Mouse (Mus musculus) megakaryocyte progenitor cell, adult 5-6 weeks (primary cell): ENCODE measurements around the gene Mreg. TPM values are rescaled to one million over a fixed set of nuclear protein-coding genes. Genes with fewer than 3 reads are reported as not detected.

Experiments used
- ATAC-seq: replicated peaks from 2 replicates; pipeline ENCODE4 v1.8.0; 2016; ENCODE audit warnings: mild to moderate bottlenecking, moderate TSS enrichment, inconsistent platforms; ENCODE audit not compliant: poor library complexity
- total RNA-seq, 2 experiments: library from RNA; stranded (forward) in 1 of 2; stranded (reverse) in 1 of 2; fragments of 157-497, 149-512 nt in 1 of 2; fragments of 200-1000 nt in 1 of 2; gene quantifications; 2 replicates each; pipeline versions ENCODE4 v1.2.3 to v1.2.4; 2015 to 2017

The Mreg gene
- total RNA-seq, 2 experiments from 2014 or later = 1.3 to 2.5 TPM

DNA sequence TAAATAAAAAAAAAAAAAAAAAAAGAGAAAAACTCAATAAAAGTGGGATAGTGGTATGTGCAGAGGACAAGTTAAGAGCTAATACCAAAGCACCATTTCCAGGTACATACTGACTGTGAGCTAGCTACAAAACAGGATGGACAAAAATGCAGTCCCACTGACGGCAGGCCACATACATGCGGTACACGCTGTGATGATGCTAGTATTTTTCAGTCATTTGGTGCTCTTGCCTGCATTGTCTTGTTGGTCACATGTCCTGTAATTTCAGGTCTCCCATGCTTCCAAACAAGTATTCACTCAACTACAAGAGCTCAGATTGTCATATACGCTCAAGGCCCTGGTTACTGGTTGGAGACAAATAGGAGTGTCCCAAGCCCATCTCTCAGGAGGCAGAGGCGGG, 15.4 kb upstream of the Mreg start:
- ATAC-seq = no peak

DNA sequence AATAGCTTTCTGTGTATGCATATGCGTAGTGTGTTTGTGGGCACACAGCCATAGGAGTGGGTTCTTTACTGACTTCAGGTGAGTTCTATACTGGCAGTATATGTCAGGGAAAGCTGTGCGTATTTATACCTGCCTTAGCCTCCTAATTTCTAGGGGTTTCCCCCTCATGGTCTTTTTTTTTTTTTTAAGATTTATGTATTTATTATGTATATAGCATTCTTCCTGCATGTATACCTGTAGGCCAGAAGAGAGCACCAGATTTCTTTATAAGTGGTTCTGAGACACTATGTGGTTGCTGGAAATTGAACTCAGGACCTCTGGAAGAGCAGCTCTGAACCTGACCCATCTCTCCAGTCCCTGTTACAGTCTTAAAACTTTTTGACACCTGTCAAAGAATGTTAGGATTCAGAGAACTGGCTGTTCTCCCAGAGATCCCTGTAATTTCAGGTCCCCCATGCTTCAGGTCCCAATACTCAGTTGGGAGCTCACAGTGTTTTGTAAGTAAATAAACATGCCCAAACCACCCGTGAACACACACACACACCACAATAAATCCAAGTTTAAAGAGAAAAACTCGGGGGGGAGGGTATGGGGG, 14.9 kb upstream of the Mreg start:
- ATAC-seq = no peak

DNA sequence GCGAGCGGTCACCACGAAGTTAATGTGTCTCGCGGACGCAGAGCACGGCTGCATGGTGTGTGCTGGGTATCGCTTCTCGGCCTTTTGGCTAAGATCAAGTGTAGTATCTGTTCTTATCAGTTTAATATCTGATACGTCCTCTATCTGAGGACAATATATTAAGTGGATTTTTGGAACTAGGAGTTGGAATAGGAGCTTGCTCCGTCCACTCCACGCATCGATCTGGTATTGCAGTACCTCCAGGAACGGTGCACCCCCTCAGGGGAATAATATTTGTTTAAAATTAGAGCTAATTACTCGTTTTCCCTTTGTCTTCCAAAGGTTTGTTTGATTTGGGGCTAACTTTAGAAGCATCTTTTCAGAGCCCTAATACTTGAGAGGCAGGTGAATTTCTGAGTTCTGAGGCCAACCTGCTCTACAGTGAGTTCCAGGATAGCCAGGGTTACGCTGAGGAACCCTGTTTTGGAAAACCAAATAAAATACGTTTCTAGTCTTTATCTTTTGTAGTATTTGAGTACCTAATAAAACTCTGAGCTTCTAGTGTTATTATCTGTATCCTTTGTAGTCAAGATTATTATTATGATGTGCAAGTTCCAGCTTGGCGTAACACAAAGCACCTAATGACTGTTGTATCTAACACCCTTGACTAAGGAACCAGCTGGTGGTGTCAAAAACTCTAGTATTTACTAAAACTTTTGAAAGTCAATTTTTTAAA, 14.2 kb upstream of the Mreg start:
- peak; percentile 67 for ATAC-seq

DNA sequence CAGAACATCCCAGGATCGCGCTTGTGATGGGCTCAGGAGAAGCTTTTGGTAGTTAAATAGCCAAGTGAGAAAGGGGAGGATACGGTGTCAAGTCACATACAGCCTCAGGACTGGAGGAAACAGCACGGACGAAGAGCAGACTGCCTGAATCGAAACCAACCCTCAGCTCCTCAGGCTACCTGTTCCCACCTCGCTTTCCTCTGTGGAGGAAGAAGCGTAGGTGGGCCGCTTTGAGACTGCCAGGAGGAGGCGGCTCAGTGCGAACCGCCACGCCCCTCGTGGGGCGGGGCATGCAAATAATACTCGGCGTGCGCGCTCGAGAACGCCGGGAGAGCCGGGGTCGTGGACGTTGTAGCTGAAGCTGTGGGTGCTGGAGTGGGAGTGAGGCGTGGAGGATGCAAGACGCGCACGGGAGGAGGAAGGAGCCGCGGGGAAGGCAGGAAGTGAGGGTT, 13.6 kb upstream of the Mreg start:
- ATAC-seq = peak; percentile 75

DNA sequence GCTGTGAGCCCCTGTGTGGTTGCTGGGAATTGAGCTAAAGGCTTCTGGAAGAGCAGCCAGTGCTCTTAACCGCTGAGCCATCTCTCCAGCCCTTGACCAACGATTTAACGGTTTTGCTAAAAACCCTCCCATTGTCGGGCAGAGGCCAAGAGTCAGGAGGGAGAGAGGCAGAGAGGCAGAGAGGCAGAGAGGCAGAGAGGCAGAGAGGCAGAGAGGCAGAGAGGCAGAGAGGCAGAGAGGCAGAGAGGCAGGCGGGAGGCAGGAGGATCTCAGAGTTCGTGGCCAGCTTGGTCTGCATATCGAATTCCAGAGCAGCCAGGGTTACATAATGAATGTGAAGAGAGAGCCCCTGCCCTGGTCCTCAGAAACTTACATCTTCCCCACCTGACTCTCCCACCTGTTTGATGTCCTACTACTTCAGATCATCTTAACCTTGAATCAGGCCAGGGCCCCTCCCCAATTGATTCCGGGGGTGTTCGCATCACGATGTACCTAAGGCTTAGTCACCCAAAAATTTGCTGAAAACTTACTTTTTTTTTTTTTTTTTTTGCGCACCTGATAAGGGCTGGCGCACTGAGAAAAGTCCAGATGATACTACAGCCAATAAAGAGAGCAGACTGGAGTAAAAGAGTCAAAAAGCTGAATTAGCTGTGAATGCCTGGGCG, 13.1 kb upstream of the Mreg start:
- no peak for ATAC-seq

DNA sequence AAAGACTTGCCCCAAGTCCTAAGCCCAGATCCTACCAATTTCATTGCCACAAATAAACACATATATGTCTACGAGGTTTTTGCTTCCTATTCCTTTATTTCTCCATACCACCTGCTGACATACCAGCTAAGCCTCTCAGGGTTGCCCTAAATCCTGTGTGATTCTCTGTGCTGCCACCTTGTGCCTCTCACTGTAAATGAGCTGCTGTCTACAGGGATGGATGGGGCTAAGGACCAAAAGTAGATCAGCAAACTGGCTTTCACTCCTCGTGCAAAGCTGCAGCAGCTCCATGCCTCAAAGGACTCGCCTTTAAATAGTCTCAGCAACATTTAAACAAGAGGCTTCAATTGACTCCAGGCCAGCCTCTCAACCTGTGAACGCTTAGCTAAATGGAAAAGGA, 7.9 kb upstream of the Mreg start:
- ATAC-seq = peak; percentile 88

DNA sequence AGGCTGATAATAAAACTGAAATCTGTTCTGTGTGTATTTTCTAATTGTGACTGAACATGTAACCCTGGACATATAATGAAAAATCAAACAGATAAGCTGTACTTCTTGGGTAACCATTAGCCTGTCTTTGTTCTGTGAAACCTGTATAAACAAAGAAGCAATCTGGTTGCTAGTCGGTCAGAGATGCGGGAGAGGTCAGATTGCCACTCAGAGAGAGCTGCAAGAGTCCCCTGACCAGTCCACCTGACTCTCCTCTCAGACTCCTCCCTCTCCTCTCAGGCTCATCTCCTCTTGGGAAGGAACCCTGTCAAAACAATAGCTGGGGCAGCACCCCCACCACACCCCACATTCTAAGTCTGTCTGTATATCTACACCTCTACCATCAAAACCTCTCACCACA, 7.0 kb upstream of the Mreg start:
- no peak for ATAC-seq

DNA sequence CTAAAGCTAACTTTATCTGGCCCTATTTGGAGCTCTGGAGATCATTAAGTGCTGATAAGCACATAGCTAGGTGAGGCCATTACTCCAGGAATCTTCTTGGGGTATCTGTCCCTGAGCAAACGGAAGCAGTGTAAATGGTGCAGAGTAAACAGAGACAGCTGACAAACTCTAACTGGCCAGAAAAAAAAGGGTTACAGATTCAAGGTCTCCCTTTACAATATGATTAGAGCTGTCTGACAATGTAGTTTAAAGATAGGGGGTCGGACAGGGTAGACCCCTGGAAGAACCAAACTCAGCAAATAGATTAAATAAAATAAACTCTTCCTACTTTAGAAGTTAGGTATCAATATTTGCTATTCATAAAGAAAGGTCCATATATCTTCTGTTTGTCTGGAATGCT, 6.5 kb upstream of the Mreg start:
- ATAC-seq = no peak

DNA sequence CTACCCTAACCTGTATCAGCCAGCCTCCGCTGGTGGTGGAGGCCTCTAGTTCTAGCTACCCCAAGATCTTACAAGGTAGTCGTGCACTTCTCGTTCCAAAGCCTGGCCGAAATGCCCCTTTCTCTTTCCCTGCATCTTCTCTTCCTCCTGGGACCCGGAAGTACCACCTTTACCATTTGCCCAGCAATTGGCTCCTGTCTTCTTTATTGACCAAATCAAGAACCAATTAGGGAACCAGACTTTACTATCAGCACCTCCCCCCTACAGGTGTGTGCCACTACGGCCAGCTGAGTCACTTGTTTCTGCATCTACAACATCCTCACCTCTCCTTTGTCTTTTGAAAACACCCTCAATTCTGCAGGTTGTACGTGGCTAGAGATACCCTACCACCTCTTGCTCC, 4.7 kb upstream of the Mreg start:
- no peak for ATAC-seq

DNA sequence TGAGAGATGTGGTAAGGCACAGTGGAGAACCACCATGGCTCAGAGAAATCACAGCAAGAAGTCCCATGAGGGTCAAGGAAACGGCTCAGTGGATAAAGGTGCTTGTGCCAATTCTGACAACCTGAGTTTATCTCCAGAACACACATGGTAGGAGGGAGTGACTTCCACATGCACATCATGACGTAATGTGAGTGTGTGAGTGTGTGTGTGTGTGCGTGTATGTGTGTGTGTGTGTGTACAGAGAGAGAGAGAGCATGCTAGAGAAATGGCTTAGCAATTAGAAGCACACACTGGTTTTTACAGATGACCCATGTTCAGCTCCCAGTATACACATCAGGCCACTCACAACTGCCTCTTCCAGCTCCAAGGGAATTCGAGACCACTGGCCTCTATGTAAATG, 3.1 kb upstream of the Mreg start:
- ATAC-seq = 0 out of 2 replicates have a peak, but pooled peaks have one; percentile 15

DNA sequence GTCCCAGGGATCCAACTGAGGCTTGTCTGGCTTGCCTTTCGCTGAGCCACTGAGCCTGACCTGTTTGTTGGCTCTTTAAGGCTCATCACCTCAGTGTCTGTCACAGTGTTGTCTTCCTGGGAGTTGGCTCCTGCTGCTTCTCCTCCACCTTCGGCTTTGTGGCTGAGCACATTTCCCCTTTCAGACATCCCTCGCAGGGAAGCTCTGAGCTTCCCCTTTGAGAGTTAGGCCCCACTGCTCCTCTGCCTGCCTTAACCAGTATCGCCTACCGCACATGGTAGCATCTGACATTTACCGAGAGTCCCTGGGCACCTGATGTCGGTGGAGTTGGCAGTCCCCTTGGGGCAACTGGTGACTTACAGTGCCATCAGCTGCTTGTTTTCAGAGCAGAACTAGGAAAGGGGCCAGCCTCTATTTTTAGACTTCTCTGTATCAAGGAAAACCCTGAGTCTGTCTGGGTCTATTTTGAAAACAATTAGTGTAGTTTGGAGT, 2.4 kb upstream of the Mreg start:
- ATAC-seq = peak; percentile 71

DNA sequence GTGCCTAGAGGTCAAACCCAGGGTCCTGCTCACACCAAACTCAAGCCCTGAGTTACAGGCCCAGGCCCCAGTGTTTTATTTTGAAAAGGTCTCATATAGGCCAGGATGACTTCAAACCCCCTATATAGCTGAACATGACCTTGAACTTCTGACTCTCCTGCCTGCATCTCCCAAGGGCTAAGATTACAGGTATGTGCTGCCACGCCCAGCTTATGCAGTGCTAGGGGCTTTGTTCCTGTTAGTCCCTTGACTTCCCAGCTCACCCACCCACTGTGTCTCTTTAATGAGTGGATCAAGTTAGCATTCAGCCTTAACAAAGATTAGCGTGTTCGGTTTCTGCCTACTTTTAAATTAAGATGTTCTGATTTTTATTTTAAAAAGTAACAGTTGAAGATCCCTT, 1.8 kb upstream of the Mreg start:
- ATAC-seq = no peak

DNA sequence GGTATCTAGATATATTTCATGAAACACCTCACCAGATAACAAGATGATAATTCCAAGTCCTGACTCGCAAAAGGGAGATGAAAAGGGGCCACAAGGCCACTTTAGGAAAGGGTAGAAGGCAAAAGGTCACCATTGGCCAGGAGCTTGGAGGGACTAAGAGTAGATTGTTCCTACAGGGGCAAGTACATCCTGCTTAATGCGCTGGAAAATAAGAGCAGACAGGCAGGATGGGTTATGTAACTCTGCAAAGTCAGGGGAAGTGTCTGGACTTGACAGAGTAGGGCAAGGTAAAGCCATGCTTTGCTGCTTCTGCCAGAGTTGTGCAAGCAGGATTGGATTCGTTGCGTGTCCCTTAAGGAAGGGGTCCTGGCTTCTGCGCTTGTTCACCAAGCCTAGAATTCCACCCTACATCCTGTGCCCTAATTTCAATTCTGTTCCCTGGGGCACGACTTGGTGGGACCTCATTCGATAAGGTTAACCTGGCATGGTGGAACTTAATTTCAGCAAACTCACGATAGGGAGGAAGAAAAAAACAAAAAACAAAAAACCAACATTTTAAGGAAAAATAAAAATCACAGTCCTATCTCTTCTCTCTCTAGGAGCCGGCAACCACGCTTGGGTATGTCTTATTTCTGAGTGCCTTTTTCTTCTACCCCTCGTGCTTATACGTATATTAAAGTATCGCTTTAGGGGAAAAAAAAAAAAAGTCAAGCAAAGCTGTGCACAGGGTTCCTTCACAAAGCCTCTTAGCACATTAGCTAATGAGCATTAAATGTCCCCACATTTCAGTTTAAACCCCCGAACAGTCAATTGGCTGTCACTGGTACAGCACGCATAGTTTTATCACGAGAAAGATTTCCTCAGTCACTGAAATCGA, 1.1 kb downstream of the Mreg start:
- peak; percentile 51 for ATAC-seq

DNA sequence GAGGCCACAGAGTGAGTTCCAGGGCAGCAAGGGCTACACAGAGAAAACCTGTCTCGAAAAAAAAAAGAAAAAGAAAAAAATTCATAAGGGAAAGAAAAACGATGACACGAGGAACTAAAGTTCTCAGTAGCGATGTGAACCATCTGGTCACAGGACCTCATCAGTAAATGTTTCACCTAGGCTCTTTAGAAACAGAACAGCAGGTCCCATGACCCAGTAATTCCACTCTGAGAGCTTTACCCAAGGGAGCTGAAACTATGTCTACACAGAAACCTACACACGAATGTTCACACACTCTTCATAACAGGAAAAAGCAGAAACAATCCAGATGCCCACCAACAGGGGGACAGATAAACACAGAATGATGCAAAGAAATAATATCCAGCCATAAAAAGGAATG, 4.0 kb downstream of the Mreg start:
- ATAC-seq = no peak

DNA sequence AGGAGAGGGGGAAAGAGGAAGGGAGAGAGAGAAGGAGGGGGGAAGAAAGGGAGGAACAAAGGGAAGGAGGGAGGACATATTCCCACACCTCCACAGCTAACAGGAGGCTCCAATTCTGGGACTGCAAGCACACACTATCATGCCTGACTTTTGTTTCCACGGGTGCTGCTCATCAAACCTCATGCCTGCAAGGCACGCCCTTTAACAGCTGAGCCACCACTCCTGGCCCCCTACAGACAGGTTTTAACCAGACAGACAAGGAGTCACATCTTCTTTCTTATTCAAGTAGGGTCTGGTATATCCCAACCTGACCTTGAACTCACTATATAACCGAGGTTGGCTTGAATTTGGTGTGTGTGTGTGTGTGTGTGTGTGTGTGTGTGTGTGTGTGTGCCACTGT, 7.0 kb downstream of the Mreg start:
- ATAC-seq = no peak

DNA sequence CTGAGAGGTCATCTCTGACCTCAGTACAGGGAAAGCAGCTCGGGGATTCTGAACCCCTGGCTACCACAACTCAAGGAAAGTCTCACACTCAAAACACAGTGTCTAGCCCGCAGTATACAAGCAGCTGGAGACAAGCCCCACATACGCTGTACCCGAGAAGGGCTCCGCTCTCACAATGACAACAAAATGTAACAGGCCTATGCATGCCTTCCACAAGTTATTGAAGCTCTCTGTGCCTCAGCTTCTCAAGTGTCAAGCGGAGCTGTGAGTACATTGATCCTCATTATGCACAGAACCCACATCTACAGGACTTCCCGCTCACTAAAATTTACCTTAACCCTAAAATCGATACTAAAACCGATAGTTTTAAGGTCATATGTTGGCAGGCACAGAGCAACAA, 8.9 kb downstream of the Mreg start:
- no peak for ATAC-seq

DNA sequence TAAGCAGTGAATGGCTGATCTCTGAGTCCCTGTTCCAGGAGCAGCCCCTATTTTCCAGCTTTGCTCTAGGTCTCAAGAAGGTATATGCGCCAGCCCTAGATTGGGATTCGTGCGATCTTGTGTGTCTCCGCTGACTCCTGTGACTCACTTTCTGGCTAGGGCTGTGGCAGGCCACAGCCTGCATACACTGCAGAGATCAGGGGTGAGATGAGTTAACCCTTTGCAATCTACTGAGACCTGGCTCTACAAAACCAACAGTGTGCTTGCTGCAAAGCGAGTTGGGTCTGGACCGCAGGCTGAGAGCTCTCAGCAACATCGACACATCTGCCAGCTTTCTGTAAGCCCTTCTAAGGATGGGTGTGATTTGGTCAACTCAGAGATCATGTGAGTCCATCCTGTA, 9.4 kb downstream of the Mreg start:
- ATAC-seq = no peak

DNA sequence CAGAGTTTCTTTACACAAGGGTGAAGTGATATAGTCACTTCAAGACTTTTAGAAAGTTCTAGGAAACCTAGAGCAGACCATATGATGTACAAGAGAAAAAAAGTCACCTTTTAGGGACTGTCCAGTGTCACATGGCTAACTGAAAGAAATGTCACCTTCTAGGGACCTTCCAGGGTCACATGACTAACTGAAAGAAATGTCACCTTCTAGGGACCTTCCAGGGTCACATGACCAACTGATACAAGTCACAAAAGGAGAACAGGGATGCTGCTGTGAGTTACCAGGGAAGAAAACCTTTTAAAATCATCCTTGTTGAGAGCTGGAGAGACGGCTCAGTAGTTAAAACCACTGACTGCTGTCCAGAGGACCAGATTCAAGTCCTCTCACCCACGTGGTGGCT, 10.0 kb downstream of the Mreg start:
- ATAC-seq = no peak

DNA sequence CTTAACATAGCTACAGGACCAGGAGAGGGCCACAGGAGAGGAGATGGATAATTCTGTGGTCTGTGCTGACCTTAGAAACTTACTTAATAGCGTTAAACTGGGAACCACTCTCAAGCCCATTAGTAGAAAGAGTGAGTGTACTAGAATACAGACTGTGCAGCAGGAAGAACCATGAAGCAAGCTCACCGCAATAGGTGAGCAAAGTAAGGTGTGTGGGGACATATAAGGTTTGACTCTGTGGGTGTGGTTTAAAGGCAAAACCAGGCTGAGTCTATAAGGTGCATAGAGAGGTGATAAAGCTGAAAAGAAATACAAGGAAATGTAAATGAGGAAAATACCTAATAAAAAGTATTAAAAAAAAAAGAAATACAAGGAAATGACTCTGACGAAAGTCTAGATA, 11.0 kb downstream of the Mreg start:
- no peak for ATAC-seq

DNA sequence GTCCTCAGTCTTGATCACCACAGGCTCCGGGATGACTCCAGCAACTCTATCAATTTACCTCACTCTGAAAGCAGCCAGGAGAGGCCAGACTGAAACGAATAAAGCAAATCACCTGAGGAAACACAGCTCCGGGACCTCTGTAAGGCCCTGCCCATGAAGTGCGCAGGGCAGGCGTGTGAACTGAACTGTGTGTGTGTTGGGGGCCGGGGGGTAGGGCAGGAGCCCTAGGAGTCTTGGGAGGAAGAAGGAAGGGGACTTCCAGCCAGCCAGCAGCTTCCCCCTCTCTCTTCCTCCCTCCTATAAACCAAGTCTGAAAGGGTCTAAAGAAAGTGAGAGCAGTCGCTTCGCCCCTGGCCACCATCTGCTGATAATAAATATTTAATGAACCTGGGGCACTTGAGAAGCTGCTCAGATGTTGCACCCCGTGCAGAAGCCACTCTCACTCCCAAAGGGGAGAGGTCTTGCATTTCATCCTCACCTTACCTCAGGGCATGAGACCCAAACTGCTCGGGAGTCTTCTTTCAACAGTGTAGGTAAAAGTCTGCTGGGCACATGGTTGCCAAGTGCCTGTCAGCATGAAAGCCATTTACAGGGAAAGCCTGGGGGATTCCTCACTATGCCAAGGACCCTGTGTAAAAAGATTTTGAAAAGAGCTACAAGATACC, 13.8 kb downstream of the Mreg start:
- no peak for ATAC-seq
